Mouse (Mus musculus) urinary bladder, adult 2 months (tissue): ENCODE data around the gene Irak2. TPM values are rescaled to one million over a fixed set of nuclear protein-coding genes. Genes with fewer than 3 reads are reported as not detected.

Source experiments
- polyA plus RNA-seq: library from polyadenylated mRNA; depleted of rRNA; stranded (reverse); fragments of >200 nt; gene quantifications from 2 replicates; pipeline ENCODE4 v1.2.3, GENCODE M21; 2012; rRNA removed

Irak2 gene
- polyA plus RNA-seq, 1 experiment, result 91.4 TPM

Other genes starting within 250 kb of the Irak2 start
- gene Ttll3, start 249.2 kb upstream of the Irak2 start, polyA plus RNA-seq, result 6.3 and 8.5 TPM in 2 replicates
- gene Rpusd3, start 219.1 kb upstream of the Irak2 start, polyA plus RNA-seq, result 11.8 and 17.3 TPM in 2 replicates
- 31.0 and 68.5 TPM in 2 replicates for gene Cidec, start 202.7 kb upstream of the Irak2 start, polyA plus RNA-seq
- 54.5 and 61.3 TPM in 2 replicates for gene Jagn1, start 195.9 kb upstream of the Irak2 start, polyA plus RNA-seq
- gene Il17re, start 180.0 kb upstream of the Irak2 start, polyA plus RNA-seq, result 71.8 and 87.7 TPM in 2 replicates
- 62.5 and 65.3 TPM in 2 replicates for gene Il17rc, start 167.0 kb upstream of the Irak2 start, polyA plus RNA-seq
- gene Creld1, start 155.2 kb upstream of the Irak2 start, polyA plus RNA-seq, result 46.1 and 58.4 TPM in 2 replicates
- gene Prrt3, start 136.5 kb upstream of the Irak2 start, polyA plus RNA-seq, result 0.10 and 0.18 TPM in 2 replicates
- 82.4 and 83.8 TPM in 2 replicates for gene Emc3, start 106.8 kb upstream of the Irak2 start, polyA plus RNA-seq
- 4.7 and 5.8 TPM in 2 replicates for gene Fancd2, start 106.8 kb upstream of the Irak2 start, polyA plus RNA-seq
- not detected in 2 replicates for gene Fancd2os, start 37.8 kb upstream of the Irak2 start, polyA plus RNA-seq
- gene Brk1, start 33.7 kb upstream of the Irak2 start, polyA plus RNA-seq, result 176 and 195 TPM in 2 replicates
- 14.9 and 22.5 TPM in 2 replicates for gene Vhl, start 14.5 kb upstream of the Irak2 start, polyA plus RNA-seq
- gene Tatdn2, start 58.6 kb downstream of the Irak2 start, polyA plus RNA-seq, result 29.3 and 31.7 TPM in 2 replicates
- gene Ghrl, start 81.4 kb downstream of the Irak2 start, polyA plus RNA-seq, result 0.15 and 0.23 TPM in 2 replicates
- gene Sec13, start 102.3 kb downstream of the Irak2 start, polyA plus RNA-seq, result 142 and 199 TPM in 2 replicates